Mouse (Mus musculus) embryonic facial prominence, embryonic 11.5 days (tissue): ENCODE results near the gene Cacnb4. TPM values are rescaled to one million over a fixed set of nuclear protein-coding genes. Genes with fewer than 3 reads are reported as not detected.

ENCODE experiments used
- ATAC-seq: fragments of 200-750 bp; cut with Nextera tagmentation; replicated peaks from 2 replicates; pipeline ENCODE4 v1.8.0; 2017; ENCODE audit warnings: low read depth; ENCODE audit not compliant: insufficient number of reproducible peaks, low FRiP score, low TSS enrichment
- DNase-seq: peaks from one replicate; pipeline ENCODE4 v3.0.0-alpha.2; 2015; ENCODE audit warnings: low spot score
- H3K27ac ChIP-seq: fragments of 300-500 bp; sonication (generic); replicated peaks from 2 replicates; pipeline ENCODE4 v1.5.1; 2014; ENCODE audit warnings: mild to moderate bottlenecking, low read depth, low read length, control low read depth
- H3K27me3 ChIP-seq: fragments of 300-500 bp; sonication (generic); 2 replicates; pipeline ENCODE4 v1.6.1; 2014; ENCODE audit warnings: mild to moderate bottlenecking, low read length, moderate library complexity, mixed read lengths; ENCODE audit not compliant: control insufficient read depth, insufficient read depth
- H3K36me3 ChIP-seq: fragments of 300-500 bp; sonication (generic); replicated peaks from 2 replicates; pipeline ENCODE4 v1.6.1; 2014; ENCODE audit warnings: low read depth, mild to moderate bottlenecking, low read length, moderate library complexity, mixed read lengths; ENCODE audit not compliant: control insufficient read depth, insufficient read depth
- H3K4me1 ChIP-seq: fragments of 300-500 bp; sonication (generic); 2 replicates; pipeline ENCODE4 v1.6.1; 2014; ENCODE audit warnings: low read length, mixed read lengths; ENCODE audit not compliant: control insufficient read depth, insufficient read depth
- H3K4me2 ChIP-seq: fragments of 300-500 bp; sonication (generic); 2 replicates; pipeline ENCODE4 v1.6.1; 2014; ENCODE audit warnings: low read depth, mild to moderate bottlenecking, control low read depth, low read length, moderate library complexity
- H3K4me3 ChIP-seq: fragments of 300-500 bp; sonication (generic); 2 replicates; pipeline ENCODE4 v1.5.1; 2014; ENCODE audit warnings: low read depth, low read length, control low read depth
- H3K9ac ChIP-seq: fragments of 300-500 bp; sonication (generic); replicated peaks from 2 replicates; pipeline ENCODE4 v1.6.1; 2014; ENCODE audit warnings: mild to moderate bottlenecking, control low read depth, low read length
- H3K9me3 ChIP-seq: fragments of 300-500 bp; sonication (generic); replicated peaks from 2 replicates; pipeline ENCODE4 v1.6.1; 2016; ENCODE audit warnings: mild to moderate bottlenecking, low read length, inconsistent platforms, mixed read lengths; ENCODE audit not compliant: control insufficient read depth
- WGBS: fragments of 180-500 bp; shearing (Covaris S2); extraction: QIAGEN DNeasy Blood & Tissue Kit; methylation state at CpG from one replicate; pipeline ENCODE4 v1.1.7; 2014; 5-methylcytosine and 5-hydroxymethylcytosine counted together
- polyA plus RNA-seq: library from polyadenylated mRNA; unstranded; fragments of >200 nt; fragmentation: Nextera tagmentation; extraction: Ambion mirVana; gene quantifications from 2 replicates; pipeline ENCODE4 v1.2.1, GENCODE M21; 2014

Gene Cacnb4
- polyA plus RNA-seq, 1 experiment from 2014 or later, result 0.95 TPM

DNA sequence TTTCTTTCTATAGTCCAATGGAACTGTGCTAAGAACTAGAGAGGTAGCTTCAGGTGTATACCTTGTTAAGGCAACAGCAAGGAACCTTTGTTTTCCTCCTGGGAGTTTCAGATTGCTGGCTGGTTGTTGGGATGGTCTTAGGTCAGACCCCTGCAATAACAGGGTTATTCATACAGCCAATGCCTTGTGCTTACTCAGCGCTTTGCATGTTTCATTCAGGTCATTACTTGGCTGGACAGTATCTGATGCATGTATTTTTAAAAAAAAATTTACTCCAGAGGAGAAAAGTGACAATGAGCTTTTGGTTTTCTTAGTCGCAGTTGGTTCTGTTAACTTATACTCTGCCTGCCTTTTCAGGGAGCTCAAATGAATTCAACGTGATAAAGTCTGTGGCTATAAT lies 249.2 kb downstream of the Cacnb4 start:
- no peak overlapping the region for H3K4me3 ChIP-seq
- no peaks in the 10 kb centered on the region for H3K27me3 ChIP-seq
- DNase-seq (no peak), ATAC-seq (no peak)
- H3K36me3 ChIP-seq, result no peaks in the 10 kb centered on the region
- H3K4me2 ChIP-seq, result no peak overlapping the region
- no peaks in the 10 kb centered on the region for H3K4me1 ChIP-seq
- H3K27ac ChIP-seq, result no peak overlapping the region
- 90% methylated on average over 3 of the region's 3 CpGs for WGBS
- no peaks in the 10 kb centered on the region for H3K9me3 ChIP-seq
- no peak overlapping the region for H3K9ac ChIP-seq

DNA sequence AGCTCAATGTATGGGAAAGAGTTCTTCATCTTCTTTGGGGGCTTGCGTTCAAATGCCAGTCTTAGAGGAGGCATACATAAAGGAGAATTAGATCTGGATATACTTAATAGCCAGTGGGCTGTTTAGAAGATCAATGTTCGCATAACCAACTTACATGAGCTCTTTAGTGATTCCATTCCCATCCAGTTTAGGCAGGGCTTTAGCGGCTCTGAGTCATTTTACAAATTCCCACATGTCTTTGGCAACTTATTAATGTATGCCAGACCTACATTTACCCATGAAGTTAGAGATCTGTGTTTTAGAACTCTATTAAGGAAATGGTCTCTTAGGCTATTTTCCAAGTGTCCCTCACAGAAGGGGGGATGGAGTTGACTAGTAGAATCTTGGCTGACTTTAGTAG lies 250.6 kb downstream of the Cacnb4 start:
- H3K4me2 ChIP-seq, result no peak overlapping the region
- ATAC-seq, result no peak
- WGBS, result 79% methylated on average over 3 of the region's 3 CpGs

DNA sequence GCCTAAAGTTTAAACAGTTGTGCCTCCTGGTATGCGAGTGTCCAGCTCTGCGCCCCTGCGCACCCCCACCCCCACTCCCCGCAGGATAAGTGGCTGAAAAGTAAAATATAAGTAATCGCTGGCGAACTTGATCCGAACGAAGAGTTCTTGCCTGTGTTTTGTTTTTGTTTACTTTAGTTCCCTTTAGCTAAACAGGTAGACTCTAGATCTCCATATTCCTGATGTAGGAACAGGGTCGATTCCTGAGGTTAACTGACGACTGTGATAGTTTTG lies 251.2 kb downstream of the Cacnb4 start:
- H3K27ac ChIP-seq, result no peak overlapping the region
- H3K4me3 ChIP-seq, result peak overlapping the region; percentile 93
- no peaks in the 10 kb centered on the region for H3K4me1 ChIP-seq
- 24% methylated on average over 10 of the region's 10 CpGs for WGBS
- H3K4me2 ChIP-seq, result peak overlapping the region; percentile 46
- H3K9me3 ChIP-seq, result no peaks in the 10 kb centered on the region
- H3K36me3 ChIP-seq, result no peaks in the 10 kb centered on the region
- ATAC-seq (no peak), DNase-seq (no peak)
- no peaks in the 10 kb centered on the region for H3K27me3 ChIP-seq
- H3K9ac ChIP-seq, result peak overlapping the region; percentile 35

More for the DNA sequence above, 250.6 kb downstream of the Cacnb4 start:
- Histone ChIP-seq H3K9me3 (no peaks in the 10 kb centered on the region), H3K4me3 (no peak overlapping the region), H3K9ac (no peak overlapping the region), H3K36me3 (no peaks in the 10 kb centered on the region), H3K27me3 (no peaks in the 10 kb centered on the region), H3K27ac (no peak overlapping the region), H3K4me1 (no peaks in the 10 kb centered on the region)
- no peak for DNase-seq

DNA sequence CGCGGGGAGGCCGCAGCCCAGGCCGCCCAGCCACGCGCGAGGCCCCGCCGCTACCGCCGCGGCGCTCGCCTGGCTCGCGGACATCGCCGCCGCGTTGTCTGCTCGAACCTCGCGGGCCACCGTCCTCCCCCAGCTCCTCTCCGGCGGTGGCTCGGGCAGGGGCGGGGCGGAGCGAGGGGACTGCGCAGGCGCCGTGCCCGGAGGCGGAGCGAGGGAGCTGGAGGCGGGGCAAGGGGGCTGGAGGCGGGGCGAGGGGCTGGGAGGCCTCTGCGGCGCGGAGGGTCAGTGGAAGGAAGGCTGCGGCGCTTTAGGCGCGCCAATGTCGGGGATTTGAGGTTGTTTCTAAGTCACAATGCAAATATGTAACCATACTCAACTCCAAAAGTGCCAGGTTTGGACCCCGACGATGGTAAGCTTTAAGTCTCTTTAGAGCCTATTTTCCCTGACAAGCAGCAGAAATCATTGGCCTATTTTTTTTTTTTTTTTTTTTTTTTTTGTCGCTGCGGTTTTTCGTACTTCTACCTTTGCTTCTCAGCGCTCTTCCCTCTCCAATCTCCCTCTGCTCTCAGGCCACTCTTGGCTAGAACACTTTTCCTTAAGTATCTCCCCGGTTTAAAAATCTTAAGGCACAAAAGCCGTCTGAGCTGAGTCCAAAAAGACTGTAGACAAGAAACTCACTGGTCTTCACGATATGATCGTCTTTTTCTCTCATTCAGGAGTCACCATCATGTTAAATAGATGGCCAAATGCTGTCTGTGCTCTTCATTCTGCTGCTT lies 251.7 kb downstream of the Cacnb4 start, which contains the start of gene Arl5a:
Gene Arl5a, minus strand, starts transcription at position 155 of the 776 bp plus-strand sequence.
- peak; percentile 94 for DNase-seq
- Histone ChIP-seq H3K4me2 (peak within 1 kb of the TSS; percentile 46), H3K27me3 (no peaks in the 10 kb centered on the region), H3K27ac (peak within 1 kb of the TSS; percentile 80), H3K9me3 (no peaks in the 10 kb centered on the region), H3K4me1 (no peaks in the 10 kb centered on the region), H3K36me3 (no peaks in the 10 kb centered on the region), H3K9ac (peak within 1 kb of the TSS; percentile 98), H3K4me3 (peak within 1 kb of the TSS; percentile 93)
- ATAC-seq, result peak; percentile 92
- under 1% methylated on average over 53 of the region's 57 CpGs for whole genome bisulfite sequencing

DNA sequence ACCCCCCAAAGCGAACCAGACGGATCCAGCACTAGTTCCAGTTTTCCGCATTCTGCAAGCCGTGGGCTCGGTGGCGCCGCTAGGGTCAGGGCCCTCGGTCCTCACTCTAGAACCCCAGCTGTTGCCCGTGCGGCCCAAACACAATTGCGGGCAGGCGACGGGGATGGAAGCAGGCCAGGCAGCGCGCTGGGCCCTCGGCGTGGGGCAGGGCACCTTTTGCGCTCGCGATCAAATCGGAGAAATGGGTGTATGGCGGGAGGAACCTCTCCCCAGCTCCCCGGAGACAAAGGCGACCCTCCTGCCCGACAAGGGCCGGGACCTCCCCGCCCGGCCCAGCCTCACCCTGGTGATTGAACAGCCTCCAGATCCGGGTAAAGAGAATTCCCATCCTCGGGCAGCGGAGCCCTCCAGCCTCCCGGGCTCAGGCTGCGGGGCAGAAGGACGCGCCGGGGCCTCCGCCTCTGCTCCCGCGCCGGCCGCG lies 252.3 kb downstream of the Cacnb4 start:
- Histone ChIP-seq H3K9ac (peak overlapping the region; percentile 98), H3K4me3 (peak overlapping the region; percentile 93), H3K27me3 (no peaks in the 10 kb centered on the region), H3K9me3 (no peaks in the 10 kb centered on the region), H3K27ac (peak overlapping the region; percentile 80), H3K4me2 (no peak overlapping the region; the same call in none of the 2 replicates), H3K36me3 (no peaks in the 10 kb centered on the region), H3K4me1 (no peaks in the 10 kb centered on the region)
- DNase-seq (peak; percentile 49), ATAC-seq (peak; percentile 86)
- WGBS, result under 1% methylated on average over 31 of the region's 42 CpGs

DNA sequence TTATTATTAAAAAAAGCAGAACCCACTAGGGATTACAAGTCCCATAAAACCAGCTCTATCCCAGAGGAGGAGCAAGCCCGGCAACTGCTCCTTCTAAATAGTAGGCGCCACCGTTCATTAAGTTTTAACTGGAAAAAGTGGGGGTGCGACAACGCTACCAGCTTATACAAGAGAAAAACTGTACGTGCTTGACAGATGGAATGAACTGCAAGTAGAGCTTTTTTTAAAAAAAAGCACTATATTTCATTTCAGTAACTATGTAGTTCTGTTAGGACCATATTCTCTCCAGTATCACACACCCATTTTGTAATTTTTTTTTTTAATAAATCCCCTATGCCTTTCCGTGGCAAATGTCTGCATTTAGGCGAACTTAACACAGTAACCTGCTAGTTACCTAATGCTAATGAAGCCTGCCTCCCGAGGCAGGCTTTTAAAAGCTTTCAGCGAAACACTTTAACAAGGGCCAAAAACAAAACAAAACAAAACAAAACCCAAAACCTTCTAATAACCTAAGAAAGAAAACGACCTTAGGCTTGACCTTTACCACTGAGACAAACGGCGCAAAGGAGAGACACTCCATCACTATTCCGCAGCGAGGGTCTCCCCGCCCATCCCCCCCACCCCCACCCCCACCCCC lies 252.9 kb downstream of the Cacnb4 start:
- DNase-seq (peak; percentile 11), ATAC-seq (no peak)
- H3K36me3 ChIP-seq, result no peaks in the 10 kb centered on the region
- peak overlapping the region; percentile 40 for H3K4me2 ChIP-seq
- no peaks in the 10 kb centered on the region for H3K4me1 ChIP-seq
- no peaks in the 10 kb centered on the region for H3K9me3 ChIP-seq
- H3K9ac ChIP-seq, result peak overlapping the region; percentile 47; the same call in 1 of the 2 replicates
- no peak overlapping the region for H3K27ac ChIP-seq
- H3K4me3 ChIP-seq, result peak overlapping the region; percentile 93
- no peaks in the 10 kb centered on the region for H3K27me3 ChIP-seq
- 5% methylated on average over 16 of the region's 16 CpGs for WGBS

DNA sequence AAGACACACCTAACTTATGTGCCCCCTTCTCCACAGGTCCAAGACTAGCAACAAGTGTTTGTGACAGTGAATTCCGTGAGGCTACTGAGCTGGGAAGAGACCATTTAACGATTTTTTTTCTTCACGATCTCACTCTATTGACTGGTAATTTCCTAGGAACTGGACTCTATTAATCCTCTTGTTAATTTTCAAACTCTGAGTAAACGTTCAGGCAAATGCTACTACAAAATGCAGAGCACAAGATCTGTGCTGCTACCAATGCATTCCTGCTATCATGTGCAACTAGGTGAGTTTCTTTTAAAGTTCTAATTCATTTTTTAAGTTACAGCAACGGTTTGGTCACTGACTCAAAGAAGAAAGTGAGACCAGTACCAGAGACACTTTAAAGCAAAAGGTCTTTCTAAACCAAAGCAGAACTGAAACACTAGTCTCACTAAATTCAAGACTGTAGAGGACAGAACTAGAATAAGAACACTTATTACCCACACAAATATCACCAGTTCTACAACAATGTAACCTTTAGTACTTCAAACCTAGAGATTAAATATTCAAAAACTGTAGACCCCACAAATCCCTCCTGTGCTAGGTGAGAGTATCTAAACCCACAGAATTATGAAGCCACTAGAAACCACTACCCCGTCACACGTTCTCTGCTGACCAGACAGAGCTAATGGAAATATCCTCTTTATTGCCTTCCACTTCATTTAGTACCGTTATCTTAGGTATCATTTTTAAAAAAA lies 253.6 kb downstream of the Cacnb4 start:
- Histone ChIP-seq H3K4me1 (no peaks in the 10 kb centered on the region), H3K4me3 (peak overlapping the region; percentile 93), H3K27ac (no peak overlapping the region), H3K27me3 (no peaks in the 10 kb centered on the region), H3K36me3 (no peaks in the 10 kb centered on the region), H3K4me2 (peak overlapping the region; percentile 40), H3K9ac (no peak overlapping the region), H3K9me3 (no peaks in the 10 kb centered on the region)
- no peak for ATAC-seq
- 66% methylated on average over 8 of the region's 8 CpGs for WGBS
- no peak for DNase-seq
